Mouse (Mus musculus): ENCODE data around the gene Agbl4. TPM values are rescaled to one million over a fixed set of nuclear protein-coding genes. Genes with fewer than 3 reads are reported as not detected.
"Not testable (repeated sequence)": the region's sequence is repeated elsewhere in the genome, so short reads cannot be mapped to it uniquely, and the experiment has no call there.

Agbl4 gene
- total RNA-seq, 2 experiments from 2014 or later, result 0.28 to 0.34 TPM

- DNase-seq (ENCODE audit: low spot score), result no peak
- intact Hi-C loops (cut with DNase I), result no loop called here
These were observed 482.4 kb downstream of the Agbl4 start for GRCm38 (mm10) chr4:110879719-110880443.

- no peak for DNase-seq (ENCODE audit: low spot score)
- intact Hi-C loops (cut with DNase I), result no loop called here
These were observed 518.6 kb downstream of the Agbl4 start for GRCm38 (mm10) chr4:110916061-110916460.

DNA sequence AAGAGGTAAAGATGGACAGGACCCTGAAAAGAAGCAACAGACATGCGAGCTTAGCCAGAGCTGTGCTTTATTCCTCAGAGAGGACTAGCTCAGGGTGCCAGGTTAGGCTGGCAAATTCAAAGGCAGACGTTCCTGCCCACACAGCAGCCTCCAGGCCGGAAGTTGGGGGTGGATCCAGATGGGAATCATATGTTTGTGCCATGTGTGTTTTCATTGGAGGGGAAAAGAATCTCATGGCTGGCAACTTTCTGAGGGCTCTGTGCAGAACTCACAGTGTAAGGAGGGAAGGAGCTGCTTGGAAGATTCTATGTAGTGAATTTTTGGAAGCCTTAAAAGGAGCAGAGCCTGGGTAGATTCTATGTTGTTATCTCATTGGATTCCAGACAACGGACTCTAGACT is 519.1 kb downstream of the Agbl4 start:
- DNase-seq (ENCODE audit: low spot score), result no peak
- intact Hi-C loops (cut with DNase I), result no loop called here

DNA sequence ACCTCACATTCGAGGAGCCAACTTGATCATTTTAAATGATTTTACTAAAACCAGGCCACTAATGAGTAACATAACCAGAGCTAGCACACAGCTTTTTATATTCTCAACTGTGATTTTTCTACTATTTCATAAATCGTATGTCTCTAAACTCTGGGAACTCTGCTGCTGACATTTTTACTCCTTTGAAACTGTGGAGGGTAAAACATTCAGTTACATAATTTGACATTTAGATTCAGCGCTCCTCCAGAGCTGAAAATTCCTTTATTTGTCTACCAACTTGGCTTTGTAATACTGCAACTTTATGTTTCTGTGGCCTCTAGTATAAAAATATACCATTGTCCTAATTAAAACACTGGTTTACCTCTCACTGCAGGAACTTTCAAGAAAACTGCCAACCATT is 523.6 kb downstream of the Agbl4 start:
- no peak for DNase-seq (ENCODE audit: low spot score)
- intact Hi-C loops (cut with DNase I), result no loop called here

DNA sequence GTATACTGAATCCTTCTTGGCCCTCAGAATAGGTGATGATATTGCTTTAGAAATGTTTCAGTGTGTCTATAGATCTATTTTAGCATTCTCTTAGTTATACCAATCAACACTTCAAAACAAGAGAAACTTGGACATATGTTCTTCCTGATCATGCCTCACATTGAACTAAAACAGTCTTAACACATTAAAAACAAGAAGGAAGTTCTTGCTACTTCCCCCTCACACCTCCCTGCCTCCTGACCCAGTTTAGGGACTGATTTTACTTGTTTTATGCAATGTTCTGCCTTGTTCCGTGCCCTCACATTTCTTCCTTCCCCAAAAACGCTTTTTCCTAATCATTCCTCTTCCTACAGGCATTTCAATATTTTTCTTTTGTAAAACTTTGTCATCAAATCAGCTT is 604.2 kb downstream of the Agbl4 start:
- intact Hi-C loops (cut with DNase I), result no loop called here
- DNase-seq (ENCODE audit: low spot score), result no peak

- no peak for DNase-seq (ENCODE audit: low spot score)
- intact Hi-C loops (cut with DNase I), result no loop called here
These were observed 607.4 kb downstream of the Agbl4 start for GRCm38 (mm10) chr4:111004719-111005479.

GRCm38 (mm10) chr4:111019376-111019775 is 621.9 kb downstream of the Agbl4 start:
- intact Hi-C loops (cut with DNase I), result loop anchor here (1.0 kb wide), 1 partner anchor 30 kb away; no protein-coding TSS in a partner anchor
- no peak for DNase-seq (ENCODE audit: low spot score)

GRCm38 (mm10) chr4:111067330-111067729 is 669.9 kb downstream of the Agbl4 start:
- intact Hi-C loops (cut with DNase I), result no loop called here
- no peak for DNase-seq (ENCODE audit: low spot score)

DNA sequence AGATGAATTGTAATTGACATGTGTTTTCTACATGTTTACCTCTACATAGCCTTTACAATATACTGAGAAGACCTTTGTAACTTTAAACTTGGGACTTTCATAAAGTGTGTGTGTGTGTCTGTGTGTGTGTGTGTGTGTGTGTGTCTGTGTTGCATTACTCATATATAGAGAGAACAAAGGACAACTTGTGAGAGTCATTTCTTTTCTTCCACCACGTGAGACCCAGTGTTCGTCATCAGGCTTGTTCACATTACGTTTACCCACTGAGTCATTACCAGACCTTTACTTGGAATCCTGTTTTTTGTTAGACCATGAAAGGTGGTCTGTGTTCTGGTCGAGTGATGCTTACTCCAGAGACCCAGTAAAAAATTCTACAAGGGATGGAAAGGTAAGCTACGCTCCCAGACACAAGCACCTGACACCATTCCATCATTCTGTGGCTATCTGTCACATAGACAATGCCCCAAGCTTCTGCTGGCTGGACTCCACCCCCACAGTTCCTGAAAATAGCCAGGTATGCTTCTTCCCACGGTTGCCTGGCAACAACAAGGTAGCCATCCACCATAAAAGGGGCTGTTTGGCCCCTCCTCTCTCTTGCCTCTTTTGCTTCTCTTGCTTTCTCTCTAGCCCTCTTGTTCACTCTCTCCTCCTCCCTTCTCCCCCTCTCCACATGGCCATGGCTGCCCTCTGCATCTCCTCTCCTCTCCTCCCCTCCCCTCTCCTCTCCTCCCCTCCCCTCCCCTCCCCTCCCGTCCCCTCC is 676.5 kb downstream of the Agbl4 start:
- intact Hi-C loops (cut with DNase I), result no loop called here
- DNase-seq (ENCODE audit: low spot score), result no peak

DNA sequence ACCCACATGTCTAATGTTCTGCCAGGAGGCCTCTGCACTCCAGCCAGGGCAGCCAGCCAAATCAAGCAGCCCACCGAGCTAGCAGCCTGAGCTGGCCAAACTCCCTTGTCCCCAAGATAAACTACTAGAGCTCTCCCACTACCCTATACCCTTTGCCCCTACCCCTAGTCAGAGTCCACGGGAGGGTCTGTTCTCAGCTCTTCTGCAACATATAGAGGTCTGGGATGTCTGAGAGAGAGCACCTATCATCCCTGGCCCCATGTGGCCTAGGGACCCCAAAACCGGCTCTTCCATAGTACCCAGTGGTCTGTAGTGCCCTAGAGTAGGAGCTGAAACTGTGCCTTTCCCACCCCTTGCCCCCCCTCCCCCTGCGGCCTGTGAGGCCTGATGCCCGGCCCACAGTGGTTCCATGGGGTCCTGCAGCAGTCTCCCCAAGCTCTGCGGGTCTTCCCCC is 677.3 kb downstream of the Agbl4 start:
- no peak for DNase-seq (ENCODE audit: low spot score)
- intact Hi-C loops (cut with DNase I), result no loop called here

DNA sequence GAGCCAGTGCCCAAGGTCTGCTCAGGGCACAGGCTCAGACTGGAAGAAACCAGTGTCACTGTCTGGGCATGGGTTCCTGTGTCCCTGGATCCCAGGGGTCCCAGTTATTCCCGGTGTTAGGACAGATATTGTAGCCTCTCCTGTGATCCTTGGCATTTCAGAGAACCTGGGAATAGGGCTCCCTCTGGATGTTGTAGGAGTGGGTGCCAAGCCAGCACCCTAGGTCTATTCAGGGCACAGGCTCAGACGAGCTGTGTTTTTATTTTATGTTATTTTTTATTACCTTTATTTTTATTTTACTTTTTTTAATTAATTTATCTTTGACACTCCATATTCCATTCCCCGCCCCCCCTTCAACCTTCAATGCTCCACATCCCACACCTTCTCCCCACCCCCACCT is 680.3 kb downstream of the Agbl4 start:
- DNase-seq (ENCODE audit: low spot score), result no peak
- intact Hi-C loops (cut with DNase I), result no loop called here

DNA sequence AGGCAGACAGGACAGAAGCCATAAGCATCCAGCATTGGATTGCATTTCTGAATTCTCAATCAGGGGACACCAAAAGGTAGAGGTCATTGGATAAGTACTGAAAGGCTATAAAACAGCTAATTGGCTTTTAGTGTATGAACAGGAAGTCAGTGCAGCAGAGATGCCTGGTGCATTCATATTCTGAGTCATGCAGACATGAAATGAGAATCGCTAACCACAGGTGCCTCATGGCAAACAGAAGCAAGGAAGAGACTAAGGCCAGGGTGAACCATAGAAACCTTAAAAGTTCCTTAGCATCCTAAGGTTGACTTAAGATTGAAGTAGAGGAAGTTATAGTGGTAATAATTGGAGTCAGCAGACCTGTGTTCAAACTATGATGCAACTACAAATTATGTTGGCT is 687.9 kb downstream of the Agbl4 start:
- DNase-seq (ENCODE audit: low spot score), result no peak
- intact Hi-C loops (cut with DNase I), result no loop called here

GRCm38 (mm10) chr4:111136217-111137147 is 739.0 kb downstream of the Agbl4 start:
- DNase-seq (ENCODE audit: low spot score), result no peak
- intact Hi-C loops (cut with DNase I), result no loop called here

GRCm38 (mm10) chr4:111147748-111148147 is 750.3 kb downstream of the Agbl4 start:
- DNase-seq (ENCODE audit: low spot score), result no peak
- intact Hi-C loops (cut with DNase I), result no loop called here

- DNase-seq (ENCODE audit: low spot score), result no peak
- intact Hi-C loops (cut with DNase I), result no loop called here
These were observed 758.4 kb downstream of the Agbl4 start for GRCm38 (mm10) chr4:111155859-111156258.

DNA sequence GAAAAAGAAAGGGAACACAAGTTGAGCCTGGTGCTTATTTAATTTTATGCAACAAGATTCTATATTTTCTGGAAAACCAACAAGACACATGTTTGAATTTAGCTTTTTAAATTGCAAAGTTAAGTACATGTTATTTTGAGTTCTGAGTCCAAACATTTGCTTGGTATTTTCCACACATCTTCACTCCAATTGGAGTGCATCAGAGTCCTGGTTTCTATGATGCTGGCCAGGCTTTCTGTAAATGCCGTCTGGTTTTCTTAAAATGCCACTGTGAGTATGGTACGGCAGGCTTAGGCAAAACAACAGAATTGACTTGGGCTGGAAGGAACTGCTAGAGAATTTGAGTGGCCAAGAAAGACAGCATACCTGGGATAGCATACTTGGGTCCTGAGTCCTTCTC is 784.0 kb downstream of the Agbl4 start:
- no peak for DNase-seq (ENCODE audit: low spot score)
- intact Hi-C loops (cut with DNase I), result no loop called here

DNA sequence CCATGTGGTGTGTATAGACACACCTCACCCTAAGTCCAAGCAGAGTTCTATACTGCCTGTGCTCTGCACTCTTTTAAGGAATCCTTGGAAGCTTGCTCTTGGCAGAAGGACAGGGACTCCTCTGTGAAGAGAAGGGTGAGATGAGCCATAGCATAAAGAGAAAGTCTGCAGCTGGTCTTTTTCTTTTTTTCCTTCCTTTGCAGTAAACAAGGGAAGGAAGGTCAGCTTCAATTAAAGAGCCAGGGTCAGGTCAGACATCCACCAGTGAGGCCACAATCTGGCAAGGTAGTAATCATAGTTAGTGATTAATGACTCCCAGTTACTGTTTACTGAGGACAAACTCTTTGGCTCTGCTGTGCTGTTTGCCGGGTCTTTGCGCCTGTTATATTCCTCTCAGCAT is 802.6 kb downstream of the Agbl4 start:
- intact Hi-C loops (cut with DNase I), result no loop called here
- no peak for DNase-seq (ENCODE audit: low spot score)

DNA sequence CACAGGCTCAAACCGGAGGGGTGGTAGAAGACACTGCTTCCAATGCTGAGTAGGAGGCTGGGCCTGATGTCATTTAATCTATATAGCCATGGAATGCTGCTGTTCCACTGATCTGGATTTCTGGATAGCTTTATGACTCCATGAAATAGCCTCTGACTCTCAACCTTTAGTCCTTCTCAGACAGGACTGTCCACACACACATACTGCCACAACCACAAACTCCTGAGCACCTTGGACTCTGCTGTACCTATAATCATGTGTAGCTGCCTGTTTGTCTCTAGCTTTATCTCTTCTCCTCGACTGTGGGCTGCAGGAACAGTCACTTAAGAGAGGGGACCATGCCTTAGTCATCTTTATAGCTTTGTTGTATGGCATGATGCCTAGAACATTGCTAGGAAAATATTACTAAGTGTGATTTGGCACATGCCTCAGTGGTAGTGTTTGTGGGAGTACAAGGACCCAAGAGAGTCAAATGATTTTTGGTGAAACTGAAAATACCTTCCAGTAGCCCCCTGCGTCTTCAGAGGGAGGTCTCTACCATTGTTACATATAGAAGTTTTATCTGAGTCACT is 817.8 kb downstream of the Agbl4 start:
- no peak for DNase-seq (ENCODE audit: low spot score)
- intact Hi-C loops (cut with DNase I), result no loop called here

DNA sequence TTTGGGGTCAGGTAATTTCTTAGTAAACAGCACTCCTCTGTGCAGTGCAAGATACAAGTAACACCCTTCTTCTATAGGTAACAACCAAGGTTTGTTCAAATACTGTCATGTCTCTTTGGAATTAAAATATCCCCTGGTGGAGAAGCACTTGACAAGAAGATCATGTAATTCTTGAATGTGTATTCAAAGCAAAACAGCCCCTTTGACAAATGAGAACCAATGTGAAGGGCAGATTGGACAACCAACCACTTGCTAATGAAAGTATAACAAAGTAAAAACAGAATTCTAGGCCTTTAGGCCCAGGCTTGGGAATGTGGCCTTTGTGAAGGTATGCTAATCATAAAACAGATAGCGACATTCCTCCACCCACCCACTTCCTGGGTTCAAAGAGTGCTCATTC is 821.6 kb downstream of the Agbl4 start:
- DNase-seq (ENCODE audit: low spot score); intact Hi-C loops (cut with DNase I): not testable (repeated sequence)
